Mouse (Mus musculus) spleen, postnatal 10 days (tissue): ENCODE data around the gene Gmnc.

Experiments used
- DNase-seq, 2 experiments: peaks; one replicate each; pipeline ENCODE4 v3.0.0; 2021 to 2022; ENCODE audit warnings: low spot score in 2 of 2

Gene Gmnc

GRCm38 (mm10) chr16:26991477-26992300, at the start of gene Gmnc:
TSS of gene Gmnc (minus strand) at chr16:26991652.
- DNase-seq = no peak

- DNase-seq = no peak
These were observed 35.8 kb upstream of the Gmnc start for GRCm38 (mm10) chr16:27027281-27027680.

- no peak for DNase-seq
These were observed 34.8 kb upstream of the Gmnc start for GRCm38 (mm10) chr16:27026226-27026625.

- no peak for DNase-seq
These were observed 31.3 kb upstream of the Gmnc start for GRCm38 (mm10) chr16:27022746-27023145.

GRCm38 (mm10) chr16:27017309-27017708, 25.9 kb upstream of the Gmnc start:
- DNase-seq = no peak

GRCm38 (mm10) chr16:27002714-27003113, 11.3 kb upstream of the Gmnc start:
- DNase-seq = no peak

- no peak for DNase-seq
These were observed 8.1 kb upstream of the Gmnc start for GRCm38 (mm10) chr16:26999563-26999962.

GRCm38 (mm10) chr16:26989415-26990315, 1.8 kb downstream of the Gmnc start:
- DNase-seq = no peak

GRCm38 (mm10) chr16:26988188-26988587, 3.3 kb downstream of the Gmnc start:
- DNase-seq = no peak

GRCm38 (mm10) chr16:26985796-26986195, 5.7 kb downstream of the Gmnc start:
- DNase-seq = no peak

- no peak for DNase-seq
These were observed 9.3 kb downstream of the Gmnc start for GRCm38 (mm10) chr16:26982112-26982511.

- DNase-seq = no peak
These were observed 23.5 kb downstream of the Gmnc start for GRCm38 (mm10) chr16:26967967-26968366.

GRCm38 (mm10) chr16:26966830-26967229, 24.6 kb downstream of the Gmnc start:
- DNase-seq = no peak

- no peak for DNase-seq
These were observed 29.5 kb downstream of the Gmnc start for GRCm38 (mm10) chr16:26961971-26962370.

- no peak for DNase-seq
These were observed 39.9 kb downstream of the Gmnc start for GRCm38 (mm10) chr16:26951601-26952000.

- no peak for DNase-seq
These were observed 41.2 kb downstream of the Gmnc start for GRCm38 (mm10) chr16:26950209-26950608.

GRCm38 (mm10) chr16:26903968-26904367, 87.5 kb downstream of the Gmnc start:
- no peak for DNase-seq

GRCm38 (mm10) chr16:26901471-26901870, 90.0 kb downstream of the Gmnc start:
- no peak for DNase-seq

GRCm38 (mm10) chr16:26886337-26886736, 105.1 kb downstream of the Gmnc start:
- DNase-seq = no peak

- no peak for DNase-seq
These were observed 114.6 kb downstream of the Gmnc start for GRCm38 (mm10) chr16:26876885-26877284.
